8 mouse cellular contexts compared by ENCODE assay signal in genomic region chr11:61492749-61493401, GRCm38 (mm10). TPM values are rescaled to one million over a fixed set of nuclear protein-coding genes. Genes with fewer than 3 reads are reported as not detected.
DNase-seq lines count a peak whose midpoint lies in the region; ATAC-seq and TF ChIP-seq lines count a peak whose summit lies in the region.

No protein-coding gene starts in this region.

- peaks cover 18% of the 10 kb centered on the region for H3K4me1 ChIP-seq in heart, embryonic 12.5 days (replicated peaks)
- H3K4me1 ChIP-seq in G1E (ENCODE audit: insufficient read depth, low read depth, low read length): peaks cover 25% of the 10 kb centered on the region
- peaks cover 12% of the 10 kb centered on the region for H3K4me1 ChIP-seq in heart, embryonic 16.5 days (ENCODE audit: control insufficient read depth, insufficient read depth, low read length)

- H3K9me3 ChIP-seq in heart, embryonic 12.5 days (replicated peaks): no peaks in the 10 kb centered on the region
- no peaks in the 10 kb centered on the region for H3K9me3 ChIP-seq in G1E (replicated peaks)
- no peaks in the 10 kb centered on the region; the same call in 1 of the 2 replicates for H3K9me3 ChIP-seq in heart, embryonic 16.5 days (replicated peaks; ENCODE audit: control insufficient read depth, low read length)

- H3K27ac ChIP-seq in heart, embryonic 12.5 days (ENCODE audit: poor library complexity, severe bottlenecking): no peak overlapping the region
- H3K27ac ChIP-seq in heart, embryonic 16.5 days (ENCODE audit: low read length): no peak overlapping the region
- peak overlapping the region; percentile 84 for H3K27ac ChIP-seq in macrophage

- H3K79me2 ChIP-seq in macrophage (ENCODE audit: inconsistent target): peaks cover 33% of the 10 kb centered on the region

- peaks cover 47% of the 10 kb centered on the region for H3K36me3 ChIP-seq in heart, embryonic 12.5 days
- H3K36me3 ChIP-seq in G1E (replicated peaks) (peaks cover 52% of the 10 kb centered on the region), macrophage (ENCODE audit: inconsistent target) (peaks cover 34% of the 10 kb centered on the region)
- peaks cover 26% of the 10 kb centered on the region for H3K36me3 ChIP-seq in heart, embryonic 16.5 days (ENCODE audit: control insufficient read depth, insufficient read depth)

- H3K4me2 ChIP-seq in heart, embryonic 12.5 days: peak overlapping the region; percentile 87
- peak overlapping the region; percentile 91 for H3K4me2 ChIP-seq in heart, embryonic 16.5 days (ENCODE audit: low read depth, low read length)

- WGBS in heart, embryonic 12.5 days: 60% methylated on average over 12 of the region's 12 CpGs
- WGBS in heart, embryonic 16.5 days: 57% methylated on average over 12 of the region's 12 CpGs
- 81% methylated on average over 12 of the region's 12 CpGs for WGBS in macrophage (ENCODE audit: missing documents)

- TF ChIP-seq CTCF in G1E (IDR thresholded peaks at IDR 0.05; ENCODE audit: low read depth, low read length): no peak

- no peaks in the 10 kb centered on the region for H3K27me3 ChIP-seq in heart, embryonic 12.5 days (replicated peaks)
- H3K27me3 ChIP-seq in G1E (ENCODE audit: insufficient read depth, low read length): no peaks in the 10 kb centered on the region
- H3K27me3 ChIP-seq in heart, embryonic 16.5 days (ENCODE audit: control insufficient read depth, insufficient read depth, low read length): no peaks in the 10 kb centered on the region

- H3K4me3 ChIP-seq in heart, embryonic 12.5 days: peak overlapping the region; percentile 88
- H3K4me3 ChIP-seq in G1E (ENCODE audit: low read depth, low read length): peak overlapping the region; percentile 88
- peak overlapping the region; percentile 73 for H3K4me3 ChIP-seq in heart, embryonic 16.5 days (ENCODE audit: low read length)
- peak overlapping the region; percentile 91 for H3K4me3 ChIP-seq in macrophage (ENCODE audit: inconsistent target)

- no peak for DNase-seq in heart, postnatal 36 days
- DNase-seq in G1E (ENCODE audit: low spot score): no peak
- no peak for DNase-seq in spleen, postnatal 4 days (ENCODE audit: low spot score in 2 of 2)
- no peak for DNase-seq in adrenal gland, postnatal 10 days
- DNase-seq in gastrocnemius, adult 18-20 months (ENCODE audit: low spot score): no peak

- H3K9ac ChIP-seq in heart, embryonic 12.5 days: peak overlapping the region; percentile 90
- H3K9ac ChIP-seq in heart, embryonic 16.5 days (ENCODE audit: low read length): peak overlapping the region; percentile 80

- ATAC-seq in heart, embryonic 12.5 days (ENCODE audit: insufficient number of reproducible peaks, low FRiP score): no peak
- ATAC-seq in G1E (ENCODE audit: extremely low read depth, insufficient number of reproducible peaks, low FRiP score, poor library complexity, severe bottlenecking): no peak
- no peak for ATAC-seq in heart, embryonic 16.5 days (replicated peaks; ENCODE audit: extremely low read depth, insufficient read depth, low FRiP score)

- intact Hi-C loops in heart, postnatal 36 days (cut with DNase I): no loop called here

RNA-seq across cellular contexts. Expression of gene Mapk7, which starts 1.3 kb away (rescaled TPM):
- polyA plus RNA-seq in heart, embryonic 12.5 days (2016; fragmentation: Nextera tagmentation; extraction: Ambion mirVana): 33.9 and 35.3 TPM in 2 replicates
- total RNA-seq in heart, postnatal 36 days (2021): 1 to 10 TPM; 5.7 to 6.4 TPM
- 12.4 and 13.7 TPM in 2 replicates for total RNA-seq in G1E (2014; fragmentation: Nextera tagmentation)
- total RNA-seq in G1E (2017): 8.3 and 12.7 TPM in 2 replicates
- polyA plus RNA-seq in G1E (2012): 32.3 and 33.1 TPM in 2 replicates
- 27.4 and 28.9 TPM in 2 replicates for polyA plus RNA-seq in heart, embryonic 16.5 days (2015; fragmentation: Nextera tagmentation; extraction: Ambion mirVana)
- total RNA-seq in macrophage (2018; cell fraction: chromatin; rRNA removed): 10 to 100 TPM; 12.8 to 89.2 (median 47.6) TPM
- total RNA-seq in macrophage (2018; cell fraction: cytosol; rRNA removed): 10 to 100 TPM; 16.0 to 49.3 (median 36.1) TPM
- total RNA-seq in macrophage (2018; cell fraction: nucleus; rRNA removed): 10 to 100 TPM; 18.1 to 76.5 (median 47.4) TPM
- polyA plus RNA-seq in macrophage (2018): 28.5 to 49.5 TPM (median 37.8 TPM) in 3 replicates
- total RNA-seq in adrenal gland, postnatal 10 days (2021): 10 to 100 TPM; 15.7 to 16.5 TPM
- total RNA-seq in gastrocnemius, adult 18-20 months (2021): 1 to 10 TPM; 3.5 to 4.1 TPM

RNA-seq across cellular contexts. Expression of gene Mfap4, which starts 7.6 kb away (rescaled TPM):
- polyA plus RNA-seq in heart, embryonic 12.5 days (2016; fragmentation: Nextera tagmentation; extraction: Ambion mirVana): 72.4 and 76.0 TPM in 2 replicates
- total RNA-seq in heart, postnatal 36 days (2021): 10 to 100 TPM; 32.3 to 38.4 TPM
- total RNA-seq in G1E (2014; fragmentation: Nextera tagmentation) (not detected in 2 replicates), G1E (2017) (0.33 TPM in 1 of 2 replicates, not detected in the other)
- polyA plus RNA-seq in G1E (2012) (not detected in 2 replicates), macrophage (2018) (not detected in 3 replicates)
- polyA plus RNA-seq in heart, embryonic 16.5 days (2015; fragmentation: Nextera tagmentation; extraction: Ambion mirVana): 125 and 225 TPM in 2 replicates
- 10 to 100 TPM in 1 of 26 experiments, 1 to 10 TPM in 1, under 1 TPM in 3, not detected in 21; 0.36 to 56.8 (median 0.46) TPM for total RNA-seq in macrophage (2018; cell fraction: chromatin; rRNA removed)
- not detected for total RNA-seq in macrophage (2018; cell fraction: cytosol; rRNA removed)
- total RNA-seq in macrophage (2018; cell fraction: nucleus; rRNA removed): 1 to 10 TPM in 1 of 26 experiments, not detected in 25; 6.8 TPM
- 10 to 100 TPM; 61.8 to 75.9 TPM for total RNA-seq in adrenal gland, postnatal 10 days (2021)
- 1 to 10 TPM; 6.5 to 7.4 TPM for total RNA-seq in gastrocnemius, adult 18-20 months (2021)

RNA-seq across cellular contexts. Expression of gene B9d1, which starts 12.1 kb away (rescaled TPM):
- polyA plus RNA-seq in heart, embryonic 12.5 days (2016; fragmentation: Nextera tagmentation; extraction: Ambion mirVana): 9.0 and 11.0 TPM in 2 replicates
- total RNA-seq in heart, postnatal 36 days (2021): 1 to 10 TPM; 6.2 to 7.4 TPM
- total RNA-seq in G1E (2014; fragmentation: Nextera tagmentation) (9.6 and 24.5 TPM in 2 replicates), G1E (2017) (11.2 and 22.8 TPM in 2 replicates)
- polyA plus RNA-seq in G1E (2012) (23.6 and 28.2 TPM in 2 replicates), macrophage (2018) (0.59 to 0.91 TPM in 2 of 3 replicates, not detected in the other)
- 11.6 and 13.3 TPM in 2 replicates for polyA plus RNA-seq in heart, embryonic 16.5 days (2015; fragmentation: Nextera tagmentation; extraction: Ambion mirVana)
- 1 to 10 TPM in 2 of 26 experiments, not detected in 24; 2.7 to 4.0 TPM for total RNA-seq in macrophage (2018; cell fraction: chromatin; rRNA removed)
- 1 to 10 TPM in 7 of 26 experiments, under 1 TPM in 15, not detected in 4; 0.24 to 1.6 (median 0.71) TPM for total RNA-seq in macrophage (2018; cell fraction: cytosol; rRNA removed)
- total RNA-seq in macrophage (2018; cell fraction: nucleus; rRNA removed): 1 to 10 TPM in 2 of 26 experiments, under 1 TPM in 1, not detected in 23; 0.83 to 1.7 (median 1.6) TPM
- 10 to 100 TPM; 14.3 to 17.0 TPM for total RNA-seq in adrenal gland, postnatal 10 days (2021)
- 1 to 10 TPM; 3.8 to 4.0 TPM for total RNA-seq in gastrocnemius, adult 18-20 months (2021)

RNA-seq across cellular contexts. Expression of gene Rnf112, which starts 38.9 kb away (rescaled TPM):
- 0.17 and 0.42 TPM in 2 replicates for polyA plus RNA-seq in heart, embryonic 12.5 days (2016; fragmentation: Nextera tagmentation; extraction: Ambion mirVana)
- total RNA-seq in heart, postnatal 36 days (2021): not detected
- total RNA-seq in G1E (2014; fragmentation: Nextera tagmentation) (not detected in 2 replicates), G1E (2017) (0.06 and 0.16 TPM in 2 replicates)
- polyA plus RNA-seq in G1E (2012) (not detected in 2 replicates), macrophage (2018) (not detected in 3 replicates)
- polyA plus RNA-seq in heart, embryonic 16.5 days (2015; fragmentation: Nextera tagmentation; extraction: Ambion mirVana): 0.07 and 0.29 TPM in 2 replicates
- not detected for total RNA-seq in macrophage (2018; cell fraction: chromatin; rRNA removed)
- total RNA-seq in macrophage (2018; cell fraction: cytosol; rRNA removed): not detected
- not detected for total RNA-seq in macrophage (2018; cell fraction: nucleus; rRNA removed)
- 1 to 10 TPM; 1.5 to 2.4 TPM for total RNA-seq in adrenal gland, postnatal 10 days (2021)
- not detected for total RNA-seq in gastrocnemius, adult 18-20 months (2021)

Comparison
In these comparisons a context has a peak if more than half of its experiments do, and no peak if none do; other contexts are left out.
1. RNA of gene Mfap4, which starts 7.6 kb away (total RNA-seq): 61.8 to 75.9 TPM in adrenal gland, postnatal 10 days, 32.3 to 38.4 TPM in heart, postnatal 36 days and 6.5 to 7.4 TPM in gastrocnemius, adult 18-20 months; 0.33 TPM in G1E; every median in the first group is over 4 times any median in the second.
2. Peak in every context shown above with its lines, with median percentiles within 50 percentile points of each other: H3K4me3 ChIP-seq.